Mouse (Mus musculus) liver, adult 2 months (tissue): ENCODE measurements around the gene Grm5. TPM values are rescaled to one million over a fixed set of nuclear protein-coding genes. Genes with fewer than 3 reads are reported as not detected.

Experiments used
- DNase-seq: peaks from one replicate; pipeline ENCODE4 v3.0.0-alpha.2; 2011; ENCODE audit warnings: low read depth, low spot score; ENCODE audit errors: extremely low read depth
- H3K27ac ChIP-seq: fragments of 200-500 bp; replicated peaks from 2 replicates; pipeline ENCODE4 v1.5.1; 2012; ENCODE audit warnings: low read depth, mild to moderate bottlenecking, control low read depth, inconsistent platforms, low read length; ENCODE audit not compliant: insufficient read depth
- H3K27me3 ChIP-seq: fragments of 200-500 bp; 2 replicates; pipeline ENCODE4 v1.6.1; 2012; ENCODE audit warnings: mild to moderate bottlenecking, moderate library complexity, low read length, inconsistent platforms; ENCODE audit not compliant: control insufficient read depth, insufficient read depth
- H3K36me3 ChIP-seq: fragments of 200-500 bp; 2 replicates; pipeline ENCODE4 v1.6.1; 2012; ENCODE audit warnings: low read length, inconsistent platforms; ENCODE audit not compliant: control insufficient read depth, insufficient read depth
- H3K4me1 ChIP-seq: fragments of 200-500 bp; 2 replicates; pipeline ENCODE4 v1.6.1; 2011; ENCODE audit warnings: low read length; ENCODE audit not compliant: control insufficient read depth, insufficient read depth
- H3K4me3 ChIP-seq: fragments of 200-500 bp; 2 replicates; pipeline ENCODE4 v1.5.1; 2011; ENCODE audit warnings: low read depth, mild to moderate bottlenecking, control low read depth, low read length, moderate library complexity; ENCODE audit not compliant: insufficient read depth
- H3K79me2 ChIP-seq: fragments of 200-500 bp; 2 replicates; pipeline ENCODE4 v1.6.1; 2012; ENCODE audit warnings: inconsistent platforms, mild to moderate bottlenecking, low read length, moderate library complexity; ENCODE audit not compliant: control insufficient read depth, insufficient read depth
- H3K9ac ChIP-seq: fragments of 200-500 bp; 2 replicates; pipeline ENCODE4 v1.6.1; 2012; ENCODE audit warnings: low read depth, mild to moderate bottlenecking, control low read depth, inconsistent platforms, low read length
- CTCF ChIP-seq: fragments of 200-500 bp; IDR thresholded peaks from 2 replicates; pipeline ENCODE4 v1.5.1; 2011; ENCODE audit warnings: low read depth, low read length, control low read depth
- POLR2A ChIP-seq: fragments of 200-500 bp; IDR thresholded peaks from 2 replicates; pipeline ENCODE4 v1.6.1; 2011; ENCODE audit warnings: low read length, control low read depth; ENCODE audit not compliant: insufficient read depth; ENCODE audit errors: extremely low read depth
- WGBS: fragments of 180-500 bp; shearing (Covaris S2); methylation state at CpG from one replicate; pipeline ENCODE4 v1.1.7; 2018; 5-methylcytosine and 5-hydroxymethylcytosine counted together
- polyA plus RNA-seq: library from polyadenylated mRNA; depleted of rRNA; stranded (reverse); fragments of >200 nt; gene quantifications from 2 replicates; pipeline ENCODE4 v1.2.3, GENCODE M21; 2012
- total RNA-seq: library from RNA; depleted of rRNA; stranded (reverse); fragments of >200 nt; gene quantifications from 2 replicates; pipeline ENCODE4 v1.2.3, GENCODE M21; 2014

The Grm5 gene
- total and polyA plus RNA-seq, 2 experiments, result not detected

DNA sequence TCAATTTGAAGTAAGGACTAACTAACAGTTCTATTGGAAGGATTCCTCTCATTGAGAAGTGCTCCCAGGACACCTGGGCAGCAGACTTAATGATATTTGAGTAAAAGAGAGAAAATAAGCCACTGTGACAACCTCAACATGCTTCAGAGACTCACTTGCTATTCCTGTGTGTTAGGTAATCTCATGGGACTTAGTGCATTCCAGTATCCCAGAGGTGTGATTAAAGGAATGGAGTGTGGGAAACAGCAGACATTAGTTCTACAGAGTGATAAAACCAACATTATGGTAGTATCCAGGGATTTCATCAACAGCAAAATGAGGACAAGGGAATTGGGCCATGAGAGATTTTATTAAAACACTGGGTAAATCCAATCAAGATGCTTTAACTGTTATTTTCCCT is 205.0 kb downstream of the Grm5 start:
- Histone ChIP-seq H3K27me3 (no peaks in the 10 kb centered on the region), H3K27ac (no peak overlapping the region), H3K9ac (no peak overlapping the region), H3K4me3 (no peak overlapping the region), H3K79me2 (no peaks in the 10 kb centered on the region), H3K36me3 (no peaks in the 10 kb centered on the region), H3K4me1 (no peaks in the 10 kb centered on the region)
- TF ChIP-seq POLR2A (no peak), CTCF (no peak)
- no peak for DNase-seq

DNA sequence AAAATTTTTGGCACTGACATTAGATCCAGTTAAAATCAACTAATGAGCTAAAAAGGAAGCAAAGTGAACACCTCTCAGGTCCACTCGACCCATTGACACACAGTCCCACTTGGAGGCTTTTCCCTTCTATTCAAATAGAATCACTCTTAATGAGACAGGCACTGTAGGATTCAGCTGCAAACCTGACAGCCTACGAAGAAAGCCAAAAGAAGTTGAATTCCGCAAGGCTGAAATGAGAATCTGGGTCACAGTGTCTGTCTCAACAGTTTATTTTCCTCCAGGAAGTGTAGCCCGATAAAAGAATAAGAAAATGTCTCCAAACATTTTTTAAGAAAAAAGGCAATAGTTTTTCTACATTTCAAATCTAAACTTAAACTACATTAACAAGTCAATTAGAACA is 209.9 kb downstream of the Grm5 start:
- no peak overlapping the region for H3K27ac ChIP-seq
- WGBS, result 71% methylated on average over 4 of the region's 4 CpGs
- no peaks in the 10 kb centered on the region for H3K36me3 ChIP-seq
- no peak for DNase-seq
- H3K9ac ChIP-seq, result no peak overlapping the region
- H3K79me2 ChIP-seq, result no peaks in the 10 kb centered on the region
- no peaks in the 10 kb centered on the region for H3K27me3 ChIP-seq
- no peak overlapping the region for H3K4me3 ChIP-seq
- no peaks in the 10 kb centered on the region for H3K4me1 ChIP-seq
- TF ChIP-seq POLR2A (no peak), CTCF (no peak)

DNA sequence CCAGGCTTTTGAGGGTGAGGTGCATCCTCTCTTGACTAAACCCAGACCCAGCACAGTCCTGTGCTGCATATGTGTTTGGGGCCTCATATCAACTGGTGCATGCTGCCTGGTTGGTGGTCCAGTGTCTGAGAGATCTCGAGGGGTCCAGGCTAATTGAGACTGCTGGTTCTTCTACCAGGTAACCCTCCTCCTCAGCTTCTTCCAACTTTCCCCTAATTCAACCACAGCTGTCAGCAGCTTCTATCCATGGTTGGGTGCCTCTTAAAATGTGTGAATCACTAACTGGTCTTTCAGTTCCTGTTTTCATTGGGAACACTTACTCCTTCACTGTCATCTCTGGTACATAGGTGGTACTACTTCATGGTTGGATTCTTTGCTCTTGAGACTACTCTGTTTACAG is 240.9 kb downstream of the Grm5 start:
- Histone ChIP-seq H3K4me1 (no peaks in the 10 kb centered on the region), H3K9ac (no peak overlapping the region), H3K27ac (no peak overlapping the region), H3K4me3 (no peak overlapping the region), H3K27me3 (no peaks in the 10 kb centered on the region), H3K36me3 (no peaks in the 10 kb centered on the region), H3K79me2 (no peaks in the 10 kb centered on the region)
- TF ChIP-seq CTCF (no peak), POLR2A (no peak)
- WGBS, result 65% methylated on average over 1 of the region's 1 CpGs
- DNase-seq, result no peak

DNA sequence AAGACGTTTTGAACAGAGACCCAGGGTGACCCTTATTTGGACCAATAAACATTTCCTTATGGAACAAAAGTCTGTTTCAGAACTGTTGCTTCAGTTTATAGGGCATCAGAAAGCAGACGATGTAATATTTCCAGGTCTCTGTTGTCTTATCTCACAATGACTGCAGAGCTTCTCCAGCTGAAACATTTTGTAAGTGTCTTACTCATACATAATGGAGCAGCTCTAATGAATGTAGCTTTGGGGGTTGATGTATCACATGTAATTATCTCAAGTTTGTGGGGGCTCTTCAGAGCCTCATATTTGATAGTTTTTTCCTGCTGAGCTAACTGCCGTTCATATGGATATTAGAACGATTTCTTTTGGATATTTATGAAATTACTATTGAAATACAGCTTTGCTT is 250.7 kb downstream of the Grm5 start:
- no peak overlapping the region for H3K4me3 ChIP-seq
- no peak overlapping the region for H3K9ac ChIP-seq
- no peaks in the 10 kb centered on the region for H3K36me3 ChIP-seq
- no peak for DNase-seq
- H3K27me3 ChIP-seq, result no peaks in the 10 kb centered on the region
- no peaks in the 10 kb centered on the region for H3K4me1 ChIP-seq
- WGBS, result 66% methylated on average over 4 of the region's 4 CpGs
- no peak overlapping the region for H3K27ac ChIP-seq
- H3K79me2 ChIP-seq, result no peaks in the 10 kb centered on the region
- no peak for TF ChIP-seq CTCF

DNA sequence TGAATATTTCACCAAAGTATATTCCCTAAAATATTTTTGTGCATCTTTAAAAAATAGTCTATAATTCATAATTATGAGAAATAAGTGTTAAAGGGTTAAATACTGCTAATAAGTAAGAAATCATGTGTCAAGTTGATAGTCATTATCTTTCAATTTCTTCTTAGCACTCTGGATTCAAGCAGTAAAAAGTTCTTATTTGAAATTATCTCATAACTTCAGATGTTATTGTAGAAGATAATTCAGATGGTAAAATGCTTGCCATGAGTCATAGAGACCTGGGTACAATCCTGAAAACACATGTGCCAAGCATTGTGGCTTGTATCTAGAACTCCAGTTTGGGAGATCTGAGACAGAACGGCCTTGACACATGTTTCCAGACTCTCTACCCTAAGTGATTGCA is 254.6 kb downstream of the Grm5 start:
- Histone ChIP-seq H3K4me3 (no peak overlapping the region), H3K36me3 (no peaks in the 10 kb centered on the region), H3K79me2 (no peaks in the 10 kb centered on the region), H3K27ac (no peak overlapping the region), H3K4me1 (no peaks in the 10 kb centered on the region), H3K9ac (no peak overlapping the region), H3K27me3 (no peaks in the 10 kb centered on the region)
- WGBS, result 66% methylated on average over 1 of the region's 1 CpGs
- TF ChIP-seq POLR2A (no peak), CTCF (no peak)
- no peak for DNase-seq

DNA sequence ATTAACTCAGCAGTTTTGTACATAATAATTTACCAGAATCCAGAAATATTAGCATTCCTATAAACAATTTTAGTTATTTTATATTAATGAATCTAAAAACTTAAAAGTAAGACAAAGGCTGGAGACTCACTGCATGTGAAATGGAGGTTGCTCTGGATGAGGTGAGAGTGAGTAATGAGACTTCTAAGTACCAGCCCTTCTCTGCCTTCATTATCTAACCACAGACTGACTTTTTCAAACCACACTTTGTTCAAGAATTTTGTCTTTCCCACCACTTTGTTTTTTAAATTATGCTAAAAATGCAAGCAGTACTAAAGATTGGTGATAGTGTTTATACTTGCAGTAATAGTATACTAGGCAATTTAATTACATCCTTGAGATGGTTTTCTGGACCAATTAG is 259.5 kb downstream of the Grm5 start:
- no peak overlapping the region for H3K9ac ChIP-seq
- H3K4me1 ChIP-seq, result no peaks in the 10 kb centered on the region
- no peaks in the 10 kb centered on the region for H3K79me2 ChIP-seq
- TF ChIP-seq CTCF (no peak), POLR2A (no peak)
- H3K27me3 ChIP-seq, result no peaks in the 10 kb centered on the region
- no peak for DNase-seq
- no peaks in the 10 kb centered on the region for H3K36me3 ChIP-seq
- no peak overlapping the region for H3K4me3 ChIP-seq
- H3K27ac ChIP-seq, result no peak overlapping the region

DNA sequence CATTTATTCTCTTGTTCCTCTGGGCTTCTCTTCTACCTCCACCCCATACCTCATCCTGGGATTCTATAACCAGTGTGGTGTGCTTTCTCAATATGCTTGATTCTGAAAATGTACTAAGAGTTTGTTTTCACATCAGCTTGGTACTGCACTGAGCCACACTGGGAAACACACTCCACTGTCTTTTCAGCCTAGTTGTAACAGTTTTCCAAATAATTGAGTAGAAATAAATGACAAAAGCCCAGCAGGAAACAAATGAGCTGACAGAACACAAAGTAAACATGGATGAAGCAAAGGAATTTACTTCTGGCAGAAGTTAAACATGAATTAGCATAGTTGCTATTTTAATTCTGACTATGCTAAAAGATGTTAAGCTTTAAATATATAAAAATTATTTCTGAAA is 262.1 kb downstream of the Grm5 start:
- H3K79me2 ChIP-seq, result no peaks in the 10 kb centered on the region
- H3K27ac ChIP-seq, result no peak overlapping the region
- no peak for DNase-seq
- H3K27me3 ChIP-seq, result no peaks in the 10 kb centered on the region
- no peaks in the 10 kb centered on the region for H3K36me3 ChIP-seq
- no peak overlapping the region for H3K4me3 ChIP-seq
- H3K4me1 ChIP-seq, result no peaks in the 10 kb centered on the region
- H3K9ac ChIP-seq, result no peak overlapping the region
- TF ChIP-seq POLR2A (no peak), CTCF (no peak)
